Mouse (Mus musculus) megakaryocyte, embryonic 14.5 days (primary cell): Measurements from ENCODE around the gene Drc1.

Source experiments
- FLI1 ChIP-seq: IDR thresholded peaks from 2 replicates; pipeline ENCODE4 v1.6.1; 2012; ENCODE audit warnings: low read length, inconsistent platforms, mixed read lengths
- GATA1 ChIP-seq: IDR thresholded peaks from 3 replicates; pipeline ENCODE4 v1.6.1; 2012; ENCODE audit warnings: mixed read lengths, low read length, inconsistent platforms, borderline replicate concordance

DNA sequence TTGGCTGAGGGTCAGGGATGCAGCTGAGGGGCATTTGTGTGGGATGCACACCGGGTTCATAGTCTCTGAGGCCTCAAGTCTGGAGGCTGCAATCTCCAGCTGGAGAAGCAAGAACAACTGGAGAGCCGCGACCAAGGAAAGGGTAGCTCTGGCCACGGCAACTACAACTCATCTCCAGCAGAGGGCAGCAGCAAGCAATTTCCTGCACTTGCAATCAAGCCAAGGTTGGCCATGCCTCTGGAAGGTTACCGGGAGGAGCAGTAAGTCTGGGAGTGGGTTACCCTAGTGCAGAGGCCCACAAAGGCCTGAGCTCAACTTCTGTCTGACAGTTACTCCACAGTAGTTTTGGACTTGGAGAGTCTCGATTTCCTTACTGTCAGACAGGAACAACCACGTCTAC lies 110.3 kb downstream of the Drc1 start:
- TF ChIP-seq GATA1 = no peak
- no peak for TF ChIP-seq FLI1
